Mouse (Mus musculus): Measurements from ENCODE around the gene Atxn1. TPM values are rescaled to one million over a fixed set of nuclear protein-coding genes. Genes with fewer than 3 reads are reported as not detected.

Gene Atxn1
- polyA plus RNA-seq, 1 experiment, result 12.4 TPM

- no peak for DNase-seq (ENCODE audit: low spot score)
Measured at GRCm38 (mm10) chr13:45773381-45774168, 191.2 kb downstream of the Atxn1 start.

DNA sequence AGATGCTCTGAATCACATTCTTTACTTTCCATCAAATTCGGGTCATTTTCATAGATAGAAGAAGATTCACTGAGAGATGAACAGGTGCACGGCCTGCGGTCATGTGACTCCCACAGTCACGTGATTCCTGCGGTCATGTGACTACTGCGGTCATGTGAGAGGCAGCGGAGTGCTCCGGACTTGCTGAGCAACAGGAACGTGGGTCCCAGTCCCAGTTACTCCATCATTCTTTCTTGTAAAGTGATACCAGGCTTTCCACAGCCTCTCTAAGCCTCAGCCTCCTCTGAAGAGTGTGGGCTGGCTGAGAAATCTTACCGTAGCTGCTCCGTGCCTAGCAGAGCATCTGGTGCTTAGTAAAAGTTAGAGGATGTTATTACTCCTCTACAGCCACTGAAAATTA, 195.1 kb downstream of the Atxn1 start:
- no peak for DNase-seq (ENCODE audit: low spot score)

DNA sequence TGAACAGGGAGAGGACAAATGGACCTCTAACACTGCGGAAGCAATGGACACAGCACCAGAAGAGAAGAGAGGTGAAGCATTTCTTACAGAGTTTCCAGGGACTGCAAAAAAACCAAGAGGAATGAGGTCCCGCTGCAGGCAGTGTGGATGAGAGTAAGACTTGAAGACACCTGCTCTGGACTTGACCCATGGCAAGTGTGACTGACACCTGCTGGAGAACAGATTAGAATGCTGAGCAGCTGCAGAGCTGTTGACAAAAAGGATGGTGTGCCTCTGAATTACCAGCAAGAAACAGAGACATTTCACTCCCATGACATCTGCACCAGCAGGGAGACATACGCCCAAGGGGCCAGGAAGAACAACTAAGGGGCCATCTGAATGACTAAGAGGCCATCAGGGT, 196.6 kb downstream of the Atxn1 start:
- DNase-seq (ENCODE audit: low spot score), result no peak

DNA sequence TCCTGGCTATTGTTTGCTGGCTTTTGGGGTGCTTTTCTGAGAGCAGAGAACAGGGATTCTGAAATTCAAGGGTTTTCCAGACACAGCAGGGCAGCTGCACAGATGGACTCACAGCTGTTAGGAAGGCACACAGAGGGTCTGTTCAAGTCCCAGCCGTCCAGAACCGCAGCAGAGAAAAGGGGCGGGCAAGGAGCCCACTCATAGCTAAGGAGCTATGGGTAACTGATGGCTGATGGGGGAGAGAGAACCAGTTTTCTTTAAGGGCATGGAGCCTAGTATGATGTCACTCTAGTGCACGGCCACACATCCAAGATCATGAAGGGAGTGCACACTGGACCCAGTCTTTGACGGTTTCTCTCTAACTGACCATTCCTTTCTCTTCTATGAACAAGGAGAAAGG, 200.5 kb downstream of the Atxn1 start:
- DNase-seq (ENCODE audit: low spot score), result no peak

DNA sequence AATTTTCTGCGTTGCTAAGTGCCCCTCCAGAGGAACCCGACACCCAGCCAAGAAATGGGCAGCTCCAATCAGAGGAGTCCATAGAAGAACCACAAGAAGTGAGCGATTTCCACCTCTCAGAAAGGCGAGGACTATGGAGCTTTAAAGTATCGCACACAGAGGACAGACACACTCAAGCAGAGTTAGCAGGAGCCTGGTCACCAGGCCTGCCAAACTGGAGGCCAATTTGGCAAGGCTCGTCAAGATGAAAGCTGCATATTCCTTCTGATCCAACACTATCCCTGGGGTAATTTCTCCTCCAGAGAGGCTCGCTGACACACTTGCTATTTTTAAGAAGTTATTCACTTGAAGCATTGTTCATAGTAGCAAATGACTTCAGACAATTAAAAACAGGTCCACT, 202.5 kb downstream of the Atxn1 start:
- no peak for DNase-seq (ENCODE audit: low spot score)

GRCm38 (mm10) chr13:45754483-45754882, 210.3 kb downstream of the Atxn1 start:
- DNase-seq (ENCODE audit: low spot score), result no peak

DNA sequence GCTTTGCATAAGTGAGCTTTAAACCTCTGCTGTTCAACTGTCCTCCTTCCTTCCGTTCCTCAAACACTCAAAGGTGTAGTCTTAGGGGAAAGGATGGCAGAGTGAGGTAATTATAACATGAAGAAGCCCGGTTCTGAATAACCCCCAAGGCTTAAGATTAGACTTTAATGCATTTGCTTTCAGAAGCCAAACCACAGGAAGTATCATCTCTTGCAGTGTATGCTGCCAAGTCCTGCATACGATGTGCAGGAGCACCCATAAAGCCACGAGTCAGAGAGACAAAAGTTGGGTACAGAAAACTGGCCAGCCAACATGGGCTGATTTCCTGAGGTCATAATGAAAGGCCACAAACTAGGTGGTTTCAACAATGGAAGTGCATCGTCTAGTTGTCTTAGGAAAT, 212.3 kb downstream of the Atxn1 start:
- DNase-seq (ENCODE audit: low spot score), result no peak

DNA sequence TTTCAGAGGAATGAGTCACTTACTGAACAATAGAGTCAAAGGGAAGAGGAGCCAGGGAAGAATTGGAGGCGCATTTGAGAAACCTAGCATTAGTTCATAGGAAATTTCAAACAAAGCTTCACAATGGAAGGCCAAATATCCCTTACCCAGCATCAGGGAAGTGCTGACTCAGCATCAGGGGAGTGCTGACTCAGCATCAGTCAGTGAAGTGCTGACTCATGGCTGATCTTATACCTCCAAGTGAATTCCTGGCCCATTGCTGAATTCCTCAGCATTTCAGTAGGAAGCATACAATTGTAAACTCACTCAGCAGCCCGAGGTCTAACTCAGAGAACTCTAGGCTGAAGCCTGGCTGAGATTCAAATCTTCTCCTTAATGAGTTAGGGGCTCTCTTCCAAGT, 213.6 kb downstream of the Atxn1 start:
- no peak for DNase-seq (ENCODE audit: low spot score)

GRCm38 (mm10) chr13:45750627-45751026, 214.2 kb downstream of the Atxn1 start:
- DNase-seq (ENCODE audit: low spot score), result no peak

GRCm38 (mm10) chr13:45749937-45750336, 214.9 kb downstream of the Atxn1 start:
- no peak for DNase-seq (ENCODE audit: low spot score)

GRCm38 (mm10) chr13:45749222-45749621, 215.6 kb downstream of the Atxn1 start:
- no peak for DNase-seq (ENCODE audit: low spot score)

GRCm38 (mm10) chr13:45748691-45749090, 216.1 kb downstream of the Atxn1 start:
- no peak for DNase-seq (ENCODE audit: low spot score)

DNA sequence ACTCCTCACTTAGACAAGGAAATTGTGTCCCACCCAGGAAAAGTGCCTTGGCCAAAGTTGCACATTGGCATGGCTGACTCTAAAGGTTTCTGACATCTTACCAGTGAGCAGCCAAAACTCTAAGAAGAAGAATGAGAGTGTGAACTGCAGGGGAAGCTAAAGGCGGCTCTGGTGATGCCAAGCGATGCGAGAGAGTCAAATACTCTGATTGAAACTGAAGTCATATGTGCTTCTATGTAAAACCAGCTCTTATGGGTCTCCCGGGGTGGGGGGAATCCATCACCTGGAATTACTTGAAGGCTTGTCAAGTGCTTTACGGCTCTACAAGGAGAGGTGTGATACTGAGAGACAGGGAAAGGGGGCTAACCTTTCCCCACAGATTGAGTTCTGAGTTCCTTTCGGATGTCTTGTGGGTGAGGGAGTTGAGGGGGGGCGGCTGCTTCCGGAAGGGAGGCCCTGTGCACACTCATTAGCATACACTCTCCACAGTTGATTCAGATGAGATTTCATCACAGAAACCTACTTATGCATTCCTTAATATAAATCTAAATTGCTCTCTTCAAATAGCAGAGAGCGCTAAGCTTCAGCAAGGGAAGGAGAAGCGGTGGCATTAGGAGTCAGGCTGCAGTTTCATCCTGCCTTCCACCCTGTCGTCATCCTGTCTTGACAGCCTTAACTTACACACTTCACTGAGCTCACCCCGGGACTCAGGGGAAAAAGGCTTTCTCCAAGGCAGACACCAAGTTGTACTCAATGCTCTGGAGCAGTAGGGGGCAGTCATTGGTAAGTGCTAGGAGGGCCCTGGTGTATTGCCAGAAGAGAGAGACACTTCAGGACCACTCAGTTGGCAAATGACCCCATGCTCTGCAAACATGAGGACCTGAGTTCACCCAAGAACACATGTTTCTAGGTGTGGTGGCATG, 218.7 kb downstream of the Atxn1 start:
- DNase-seq (ENCODE audit: low spot score), result no peak

DNA sequence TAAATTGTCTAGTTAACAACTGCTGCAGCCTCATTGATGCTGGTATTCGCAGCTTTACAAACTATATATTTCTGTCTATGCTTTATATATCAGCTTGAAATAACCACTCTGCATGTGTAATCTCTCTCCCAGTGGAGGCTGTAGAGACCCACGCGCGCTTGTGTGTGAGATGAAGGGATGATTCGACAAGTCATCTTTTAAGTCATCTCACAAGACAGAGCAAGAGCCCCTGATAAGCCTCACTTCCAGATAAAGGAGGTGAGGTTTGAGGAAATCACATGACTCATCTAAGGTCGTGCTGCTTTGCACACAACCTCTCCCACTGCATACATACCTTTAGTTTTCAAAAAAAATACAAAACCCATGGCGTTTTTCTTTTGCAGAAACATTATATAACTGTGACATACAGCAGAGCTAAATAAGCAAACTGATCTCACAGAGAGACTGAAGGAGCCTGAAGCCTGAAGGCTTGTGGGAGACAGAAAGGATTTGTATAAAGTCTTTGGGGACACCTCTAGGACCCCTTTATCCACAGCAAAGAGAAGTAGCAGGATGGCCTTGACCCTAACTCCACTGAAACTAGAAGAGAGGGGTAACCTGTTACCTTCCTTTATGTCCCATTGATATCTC, 219.9 kb downstream of the Atxn1 start:
- DNase-seq (ENCODE audit: low spot score), result no peak

DNA sequence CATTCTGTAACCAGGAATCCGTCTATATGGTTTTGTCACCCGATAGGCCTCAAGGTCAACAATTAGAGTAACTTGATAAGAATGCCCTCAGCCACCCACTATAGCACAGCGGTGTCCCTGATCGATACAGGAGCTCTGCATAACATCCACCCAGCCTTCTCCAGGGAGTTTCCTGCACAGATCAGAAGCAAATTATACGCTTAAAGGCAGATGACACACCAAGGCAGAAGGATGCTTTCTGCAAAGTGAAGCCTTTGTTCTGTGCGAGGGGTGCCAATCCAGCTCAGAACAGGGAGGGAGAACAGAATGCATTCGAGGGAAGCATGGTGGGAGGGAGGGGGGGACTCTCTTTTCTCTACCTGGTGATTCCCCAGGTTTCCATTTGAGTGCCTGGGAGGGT, 221.0 kb downstream of the Atxn1 start:
- no peak for DNase-seq (ENCODE audit: low spot score)

DNA sequence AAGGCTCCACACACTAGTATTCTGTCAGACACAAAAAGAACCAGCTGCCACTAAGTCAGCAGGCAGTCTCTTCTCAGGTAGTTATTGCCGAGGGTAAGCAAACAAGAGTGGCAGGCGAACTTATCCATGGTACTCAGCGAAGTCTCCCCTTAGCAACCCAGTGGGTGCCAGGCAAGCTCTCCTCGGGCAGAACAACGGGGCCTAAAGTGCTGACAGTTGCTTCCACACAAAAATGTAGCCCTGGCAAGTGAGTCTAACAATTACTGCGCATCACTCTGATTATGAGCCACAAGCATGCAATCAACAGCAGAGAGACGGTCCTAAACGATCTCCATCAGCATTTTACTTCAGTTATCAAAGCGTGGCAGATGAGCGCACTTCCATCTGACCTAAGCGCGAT, 224.4 kb downstream of the Atxn1 start:
- no peak for DNase-seq (ENCODE audit: low spot score)

DNA sequence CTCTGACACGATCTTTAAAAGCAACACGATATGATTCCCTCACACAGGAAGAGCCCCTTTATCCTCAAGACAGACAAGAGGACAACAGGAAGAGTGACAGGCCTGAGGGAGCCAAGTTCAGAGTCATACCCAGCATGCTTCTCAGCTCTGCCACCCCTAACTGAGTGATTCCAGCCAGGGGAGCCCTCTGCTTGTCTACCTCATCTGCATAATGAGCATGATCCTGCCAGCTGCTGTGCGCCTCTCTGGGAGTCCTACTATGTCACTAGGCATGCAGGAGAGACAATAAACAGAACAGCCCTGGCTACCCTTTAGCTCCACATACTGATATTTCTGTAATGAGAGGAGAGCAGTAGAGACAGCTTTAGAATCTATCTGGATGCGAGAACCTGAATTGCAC, 228.6 kb downstream of the Atxn1 start:
- DNase-seq (ENCODE audit: low spot score), result no peak

GRCm38 (mm10) chr13:45735802-45736201, 229.0 kb downstream of the Atxn1 start:
- DNase-seq (ENCODE audit: low spot score), result no peak

DNA sequence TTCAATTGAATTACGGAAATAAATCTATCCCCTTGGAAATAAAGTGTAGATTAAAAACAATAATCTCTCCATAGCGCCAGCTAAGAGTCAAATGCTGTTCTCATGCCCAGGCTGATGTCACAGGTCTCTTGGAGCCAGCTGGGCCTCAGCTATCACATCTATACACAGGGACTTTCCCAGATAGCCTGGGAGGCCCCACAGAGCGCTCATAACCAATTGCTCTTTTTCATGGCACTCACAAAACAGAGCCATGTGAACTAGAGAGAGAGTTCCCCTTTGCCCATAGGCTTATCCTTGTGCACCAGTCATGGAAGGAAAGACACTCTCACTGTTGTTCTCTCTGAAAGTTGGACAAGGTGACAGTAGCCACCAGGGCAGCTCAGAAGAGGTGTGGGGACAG, 230.3 kb downstream of the Atxn1 start:
- DNase-seq (ENCODE audit: low spot score), result no peak

GRCm38 (mm10) chr13:45732590-45732989, 232.2 kb downstream of the Atxn1 start:
- no peak for DNase-seq (ENCODE audit: low spot score)

- no peak for DNase-seq (ENCODE audit: low spot score)
Measured at GRCm38 (mm10) chr13:45726917-45727316, 237.9 kb downstream of the Atxn1 start.

GRCm38 (mm10) chr13:45726181-45726580, 238.6 kb downstream of the Atxn1 start:
- no peak for DNase-seq (ENCODE audit: low spot score)
